Mouse (Mus musculus) myocyte (in vitro differentiated cells): ENCODE data around the gene Tcerg1l. TPM values are rescaled to one million over a fixed set of nuclear protein-coding genes. Genes with fewer than 3 reads are reported as not detected.

Experiments used
- H3K27me3 ChIP-seq: one replicate; pipeline ENCODE4 v1.6.1; 2011; ENCODE audit not compliant: control insufficient read depth, insufficient read depth, insufficient read length
- H3K36me3 ChIP-seq: one replicate; pipeline ENCODE4 v1.6.1; 2011; ENCODE audit not compliant: control insufficient read depth, insufficient read depth
- H3K4me2 ChIP-seq: one replicate; pipeline ENCODE4 v1.6.1; 2011; ENCODE audit warnings: low read depth, control low read depth
- H3K4me3 ChIP-seq: one replicate; pipeline ENCODE4 v1.5.1; 2011; ENCODE audit warnings: mild to moderate bottlenecking, control low read depth, moderate library complexity
- H3K79me2 ChIP-seq: one replicate; pipeline ENCODE4 v1.6.1; 2011; ENCODE audit not compliant: control insufficient read depth, insufficient read depth
- H3ac ChIP-seq: one replicate; pipeline ENCODE4 v1.6.1; 2011; ENCODE audit not compliant: control insufficient read depth, insufficient read length
- CEBPB ChIP-seq: IDR thresholded peaks from 2 replicates; pipeline ENCODE4 v1.6.1; 2011; ENCODE audit warnings: mild to moderate bottlenecking, moderate library complexity; ENCODE audit not compliant: poor library complexity, insufficient read depth, severe bottlenecking
- E2F4 ChIP-seq: IDR thresholded peaks from one replicate; pipeline ENCODE4 v1.6.1; 2011; ENCODE audit warnings: mild to moderate bottlenecking, control low read depth, moderate library complexity; ENCODE audit not compliant: insufficient read depth
- MAX ChIP-seq: IDR thresholded peaks from one replicate; pipeline ENCODE4 v1.6.1; 2011; ENCODE audit warnings: low read depth, mild to moderate bottlenecking, control low read depth
- MYOD1 ChIP-seq, 3 experiments: IDR thresholded peaks; one replicate each; pipeline ENCODE4 v1.6.1; 2011; ENCODE audit warnings: control low read depth in 2 of 3, low read depth in 2 of 3, mild to moderate bottlenecking in 2 of 3, moderate library complexity in 1 of 3; ENCODE audit not compliant: insufficient read length in 2 of 3, control insufficient read depth in 1 of 3
- MYOG ChIP-seq, 3 experiments: IDR thresholded peaks; one replicate each; pipeline ENCODE4 v1.6.1; 2011; ENCODE audit warnings: control low read depth in 2 of 3, low read depth in 2 of 3, mild to moderate bottlenecking in 2 of 3; ENCODE audit not compliant: insufficient read length in 2 of 3, control insufficient read depth in 1 of 3, insufficient read depth in 1 of 3
- POLR2A ChIP-seq: IDR thresholded peaks from one replicate; pipeline ENCODE4 v1.6.1; 2011; ENCODE audit warnings: low read depth, mild to moderate bottlenecking, control low read depth, moderate library complexity; ENCODE audit not compliant: insufficient read length
- POLR2AphosphoS2 ChIP-seq: IDR thresholded peaks from one replicate; pipeline ENCODE4 v1.6.1; 2011; ENCODE audit warnings: low read depth, control low read depth; ENCODE audit not compliant: insufficient read length
- REST ChIP-seq: IDR thresholded peaks from one replicate; pipeline ENCODE4 v1.6.1; 2011; ENCODE audit warnings: mild to moderate bottlenecking, control low read depth, moderate library complexity; ENCODE audit not compliant: insufficient read depth, insufficient read length
- SRF ChIP-seq: IDR thresholded peaks from one replicate; pipeline ENCODE4 v1.6.1; 2011; ENCODE audit warnings: low read depth; ENCODE audit not compliant: control insufficient read depth, insufficient read length
- TCF12 ChIP-seq: IDR thresholded peaks from one replicate; pipeline ENCODE4 v1.6.1; 2011; ENCODE audit warnings: mild to moderate bottlenecking, control low read depth; ENCODE audit not compliant: poor library complexity, insufficient read depth, severe bottlenecking
- TCF3 ChIP-seq: IDR thresholded peaks from one replicate; pipeline ENCODE4 v1.6.1; 2011; ENCODE audit warnings: low read depth, control low read depth; ENCODE audit not compliant: insufficient read length
- USF1 ChIP-seq: IDR thresholded peaks from one replicate; pipeline ENCODE4 v1.6.1; 2011; ENCODE audit warnings: low read depth, mild to moderate bottlenecking, control low read depth, moderate library complexity
- polyA plus RNA-seq: library from polyadenylated mRNA; unstranded; fragments of >200 nt; fragmentation: generic; extraction: Trizol; gene quantifications from one replicate; pipeline ENCODE4 v1.2.1, GENCODE M21; 2012; ENCODE audit warnings: missing spikeins

Gene Tcerg1l
- polyA plus RNA-seq, 1 experiment, result not detected

DNA sequence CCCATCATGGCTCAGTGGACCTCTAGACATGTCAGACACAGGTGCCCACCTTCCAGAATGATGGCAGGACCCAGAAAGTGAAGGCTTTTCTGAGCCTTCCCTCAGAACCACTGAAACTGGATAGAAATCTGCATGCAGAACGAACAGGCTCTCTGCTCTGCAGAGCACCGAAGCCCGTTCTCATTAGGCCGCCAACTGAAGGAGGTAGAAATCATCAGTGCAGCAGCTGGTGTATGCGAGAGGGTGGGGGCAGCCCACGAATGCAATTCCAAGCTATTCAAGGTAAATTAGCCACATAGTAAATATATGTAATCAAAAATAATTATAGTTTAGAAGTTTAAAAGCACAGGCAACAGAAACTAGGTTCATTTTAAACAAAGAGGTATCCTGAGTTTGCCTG is 68.9 kb downstream of the Tcerg1l start:
- Histone ChIP-seq H3K79me2 (no peaks in the 10 kb centered on the region), H3K36me3 (no peaks in the 10 kb centered on the region), H3ac (no peak overlapping the region), H3K4me3 (no peak overlapping the region), H3K27me3 (no peaks in the 10 kb centered on the region), H3K4me2 (no peak overlapping the region)
- TF ChIP-seq POLR2AphosphoS2 (no peak), POLR2A (no peak), REST (no peak), MYOD1 (IDR thresholded peaks at IDR 0.05; ENCODE audit: control insufficient read depth in 1 of 3, insufficient read length in 2 of 3, low read depth in 2 of 3) (no peak), SRF (no peak), E2F4 (no peak), TCF3 (no peak), USF1 (no peak)

DNA sequence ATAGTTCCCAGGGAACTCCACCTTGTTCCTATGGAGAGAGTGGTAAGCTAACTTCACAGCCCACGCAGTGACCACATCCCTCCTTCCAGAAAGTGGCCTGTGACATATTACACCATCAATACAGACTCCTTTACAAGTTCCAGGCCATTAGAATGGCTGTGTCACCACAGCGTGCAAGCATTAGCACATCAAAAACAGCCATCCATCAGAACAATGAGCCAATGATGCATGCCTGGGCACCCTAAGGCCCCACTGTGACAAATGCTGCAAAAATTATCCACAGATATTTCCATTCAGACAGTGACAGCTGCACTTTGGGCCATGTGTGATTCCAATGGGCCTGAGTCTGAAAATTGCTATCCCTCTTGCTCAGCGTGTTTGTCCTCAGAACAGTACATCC is 70.8 kb downstream of the Tcerg1l start:
- TF ChIP-seq USF1, result no peak
- no peak for TF ChIP-seq MAX
- TF ChIP-seq CEBPB, result no peak
- no peak for TF ChIP-seq POLR2AphosphoS2
- no peak for TF ChIP-seq POLR2A
- TF ChIP-seq TCF3, result no peak
- no peak for TF ChIP-seq MYOG (IDR thresholded peaks at IDR 0.05; ENCODE audit: control insufficient read depth in 1 of 3, insufficient read depth in 1 of 3, insufficient read length in 2 of 3, low read depth in 2 of 3)
- no peak for TF ChIP-seq SRF
- no peak for TF ChIP-seq REST
- TF ChIP-seq MYOD1 (IDR thresholded peaks at IDR 0.05; ENCODE audit: control insufficient read depth in 1 of 3, insufficient read length in 2 of 3, low read depth in 2 of 3), result no peak
- no peak for TF ChIP-seq TCF12
- no peak for TF ChIP-seq E2F4
- Histone ChIP-seq H3K36me3 (no peaks in the 10 kb centered on the region), H3K4me3 (no peak overlapping the region), H3ac (no peak overlapping the region), H3K27me3 (no peaks in the 10 kb centered on the region), H3K4me2 (no peak overlapping the region), H3K79me2 (no peaks in the 10 kb centered on the region)

DNA sequence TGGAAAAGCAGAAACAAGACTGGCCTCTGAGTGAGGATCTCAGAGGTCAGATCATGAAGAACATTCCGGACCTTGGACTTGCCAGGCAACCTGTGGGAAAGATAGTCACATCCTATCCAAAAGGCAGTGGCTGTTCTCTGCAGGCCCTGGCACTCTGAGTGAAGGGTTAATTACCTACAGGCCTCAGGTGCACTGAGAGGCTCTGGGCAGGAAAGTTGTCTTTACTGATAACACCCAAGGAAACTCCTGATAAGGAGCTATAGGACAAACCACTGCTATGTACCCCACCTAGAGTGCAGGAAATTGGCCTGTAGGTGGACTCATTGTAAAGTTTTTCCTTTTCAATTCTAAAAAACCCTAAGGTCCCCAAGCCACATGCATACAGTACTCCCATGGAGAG is 83.8 kb downstream of the Tcerg1l start:
- H3K36me3 ChIP-seq, result no peaks in the 10 kb centered on the region
- no peak overlapping the region for H3K4me2 ChIP-seq
- H3ac ChIP-seq, result no peak overlapping the region
- no peak for TF ChIP-seq MYOD1 (IDR thresholded peaks at IDR 0.05; ENCODE audit: control insufficient read depth in 1 of 3, insufficient read length in 2 of 3, low read depth in 2 of 3)
- TF ChIP-seq TCF12, result no peak
- TF ChIP-seq MYOG (IDR thresholded peaks at IDR 0.05; ENCODE audit: control insufficient read depth in 1 of 3, insufficient read depth in 1 of 3, insufficient read length in 2 of 3, low read depth in 2 of 3), result no peak
- no peak for TF ChIP-seq POLR2A
- TF ChIP-seq E2F4, result no peak
- TF ChIP-seq TCF3, result no peak
- TF ChIP-seq CEBPB, result no peak
- H3K79me2 ChIP-seq, result no peaks in the 10 kb centered on the region
- H3K4me3 ChIP-seq, result no peak overlapping the region
- no peaks in the 10 kb centered on the region for H3K27me3 ChIP-seq

DNA sequence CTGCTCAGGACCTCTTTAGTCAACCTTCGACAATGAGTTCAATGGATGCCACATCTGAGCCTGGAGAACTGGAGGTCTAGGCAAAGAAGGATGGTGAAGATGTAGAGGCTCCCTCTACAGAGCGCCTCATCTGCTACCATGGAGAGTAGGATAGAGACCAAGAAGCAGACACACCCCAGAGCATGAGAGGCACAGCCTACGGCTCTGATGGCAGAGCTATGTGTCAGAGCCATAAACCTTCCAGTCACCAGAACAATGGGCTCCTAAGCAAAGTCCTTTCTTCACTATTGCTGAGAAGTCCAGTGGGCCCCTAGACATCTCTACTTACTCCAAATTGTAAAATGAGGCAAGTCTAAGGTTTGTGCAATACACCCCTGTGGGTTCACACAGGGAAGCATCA is 91.4 kb downstream of the Tcerg1l start:
- Histone ChIP-seq H3K4me2 (no peak overlapping the region), H3K79me2 (no peaks in the 10 kb centered on the region), H3ac (no peak overlapping the region), H3K4me3 (no peak overlapping the region), H3K27me3 (no peaks in the 10 kb centered on the region), H3K36me3 (no peaks in the 10 kb centered on the region)
- no peak for TF ChIP-seq POLR2A
- TF ChIP-seq TCF3, result no peak
- TF ChIP-seq MAX, result no peak
- no peak for TF ChIP-seq REST
- no peak for TF ChIP-seq MYOG (IDR thresholded peaks at IDR 0.05; ENCODE audit: control insufficient read depth in 1 of 3, insufficient read depth in 1 of 3, insufficient read length in 2 of 3, low read depth in 2 of 3)
- no peak for TF ChIP-seq TCF12
- no peak for TF ChIP-seq POLR2AphosphoS2
- no peak for TF ChIP-seq E2F4
- no peak for TF ChIP-seq SRF
- no peak for TF ChIP-seq MYOD1 (IDR thresholded peaks at IDR 0.05; ENCODE audit: control insufficient read depth in 1 of 3, insufficient read length in 2 of 3, low read depth in 2 of 3)
- no peak for TF ChIP-seq CEBPB

DNA sequence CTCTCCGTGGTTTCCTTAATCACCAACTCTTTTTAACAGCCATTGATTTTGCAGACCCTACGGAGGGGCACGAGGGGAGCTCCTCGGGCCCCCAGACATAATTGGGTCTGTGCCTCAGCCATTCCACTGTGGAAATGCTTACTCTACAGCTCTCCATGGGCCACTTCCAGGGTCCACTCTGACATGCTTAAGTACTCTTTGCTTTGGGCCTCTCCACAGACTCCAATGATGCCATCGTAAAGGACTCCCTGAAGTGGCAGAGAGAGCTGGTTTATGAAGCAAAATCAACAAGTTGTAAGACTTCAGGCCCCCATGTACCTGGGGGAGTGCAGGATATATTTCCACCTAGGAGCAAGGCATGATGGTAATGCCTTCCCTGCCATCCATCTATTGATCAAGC is 112.7 kb downstream of the Tcerg1l start:
- no peak overlapping the region for H3K4me3 ChIP-seq
- no peaks in the 10 kb centered on the region for H3K27me3 ChIP-seq
- no peaks in the 10 kb centered on the region for H3K36me3 ChIP-seq
- no peak overlapping the region for H3K4me2 ChIP-seq
- no peaks in the 10 kb centered on the region for H3K79me2 ChIP-seq
- TF ChIP-seq SRF (no peak), TCF3 (no peak), CEBPB (no peak)
- no peak overlapping the region for H3ac ChIP-seq
